Mouse (Mus musculus) 3T3-L1 (cell line): ENCODE results near the gene Mup22.
"Not testable (repeated sequence)": the region's sequence is repeated elsewhere in the genome, so short reads cannot be mapped to it uniquely, and the experiment has no call there.

Experiments
- DNase-seq: peaks from one replicate; pipeline ENCODE4 v3.0.0-alpha.2; 2015; ENCODE audit warnings: low read depth, low spot score

The Mup22 gene

DNA sequence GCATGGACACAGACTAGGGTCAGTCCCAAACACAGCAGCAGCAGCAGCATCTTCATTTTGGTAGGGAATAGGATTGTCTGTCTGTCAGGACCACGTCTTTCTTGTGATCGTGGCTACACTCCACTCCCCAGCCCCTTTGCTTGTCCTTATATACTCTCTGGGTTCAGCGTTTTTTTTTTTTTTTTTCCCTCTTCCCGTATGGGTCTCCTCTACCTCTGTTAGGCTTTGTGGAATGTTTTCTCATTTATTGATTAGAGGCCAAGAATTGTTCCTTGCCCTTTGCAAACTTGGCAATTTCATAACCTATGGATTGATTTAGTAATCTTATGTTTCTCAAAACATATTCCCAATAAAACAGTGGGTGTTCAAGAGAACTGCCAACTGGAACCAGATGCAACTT, at the start of gene Mup22:
Gene Mup22, minus strand, starts transcription at position 101 of the 400 bp plus-strand sequence.
- not testable (repeated sequence) for DNase-seq

DNA sequence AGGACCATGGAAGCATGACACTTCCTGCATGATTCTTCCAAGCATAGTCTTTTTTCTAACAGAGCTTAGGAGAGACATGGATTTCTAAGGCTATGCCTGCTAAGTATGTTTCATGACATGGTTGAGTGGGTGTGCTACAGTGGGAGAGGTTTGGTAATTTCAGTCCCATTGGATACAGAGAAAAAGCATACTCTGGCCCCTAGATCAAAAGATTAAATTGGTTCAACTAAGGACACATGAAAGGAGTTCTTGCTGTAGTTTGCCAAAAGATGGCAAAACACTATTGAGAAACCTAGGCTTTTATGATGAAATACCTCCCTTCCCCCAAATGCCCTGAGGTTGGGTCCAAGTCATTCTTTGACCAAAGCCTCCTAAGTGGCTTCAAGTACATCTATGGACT, 19.6 kb upstream of the Mup22 start:
- not testable (repeated sequence) for DNase-seq
